Mouse (Mus musculus) retina, postnatal 7 days (tissue): ENCODE data around the gene Begain.

Experiments used
- DNase-seq: peaks from one replicate; pipeline ENCODE4 v3.0.0-alpha.2; 2012; ENCODE audit warnings: low read depth, low spot score

Begain gene

GRCm38 (mm10) chr12:109053020-109053806 is 14.8 kb downstream of the Begain start:
- DNase-seq: no peak

- DNase-seq: no peak
These were observed 18.1 kb downstream of the Begain start for GRCm38 (mm10) chr12:109049949-109050348.

- DNase-seq: no peak
These were observed 22.4 kb downstream of the Begain start for GRCm38 (mm10) chr12:109045581-109045980.

DNA sequence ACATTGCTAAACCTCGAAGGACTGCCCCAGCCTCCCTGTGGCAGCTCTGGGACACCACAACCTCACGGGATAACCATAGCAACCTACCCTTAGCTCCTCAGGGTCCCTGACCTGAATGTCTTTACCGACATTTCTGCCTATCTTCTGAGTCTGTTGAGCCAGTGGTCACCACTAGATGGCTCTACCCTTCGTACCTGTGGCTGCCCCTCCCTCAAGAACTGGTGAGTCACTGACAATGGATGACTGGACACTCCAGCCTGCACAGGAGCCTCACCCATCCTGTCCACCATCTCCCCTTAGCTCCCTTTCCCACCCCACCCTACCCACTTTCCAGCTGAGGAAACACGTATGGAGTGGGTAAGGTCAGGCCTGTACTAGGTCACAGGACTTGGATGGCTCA is 23.5 kb downstream of the Begain start:
- no peak for DNase-seq

DNA sequence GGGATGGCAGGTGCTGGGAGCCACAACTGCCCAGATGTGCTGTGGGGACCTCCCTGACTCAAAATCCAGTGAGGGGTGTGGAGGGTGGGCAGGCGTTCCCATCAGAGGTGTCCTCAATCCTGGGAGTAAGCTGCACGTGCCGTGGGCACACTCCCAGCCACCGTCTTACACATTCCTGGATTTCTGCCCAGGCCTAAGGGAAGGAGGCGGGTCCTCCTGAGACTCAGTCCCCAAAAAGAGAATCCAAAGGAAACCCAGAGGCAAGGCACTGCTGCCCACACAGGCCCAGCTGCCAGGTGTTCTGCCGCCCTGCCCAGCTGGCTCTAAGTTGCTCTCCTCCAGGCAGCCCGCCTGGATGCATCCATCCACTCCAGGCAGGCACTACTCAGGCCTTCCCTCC is 28.7 kb downstream of the Begain start:
- no peak for DNase-seq

- no peak for DNase-seq
These were observed 29.7 kb downstream of the Begain start for GRCm38 (mm10) chr12:109038179-109038819.

- DNase-seq: no peak
These were observed 31.0 kb downstream of the Begain start for GRCm38 (mm10) chr12:109037026-109037425.

DNA sequence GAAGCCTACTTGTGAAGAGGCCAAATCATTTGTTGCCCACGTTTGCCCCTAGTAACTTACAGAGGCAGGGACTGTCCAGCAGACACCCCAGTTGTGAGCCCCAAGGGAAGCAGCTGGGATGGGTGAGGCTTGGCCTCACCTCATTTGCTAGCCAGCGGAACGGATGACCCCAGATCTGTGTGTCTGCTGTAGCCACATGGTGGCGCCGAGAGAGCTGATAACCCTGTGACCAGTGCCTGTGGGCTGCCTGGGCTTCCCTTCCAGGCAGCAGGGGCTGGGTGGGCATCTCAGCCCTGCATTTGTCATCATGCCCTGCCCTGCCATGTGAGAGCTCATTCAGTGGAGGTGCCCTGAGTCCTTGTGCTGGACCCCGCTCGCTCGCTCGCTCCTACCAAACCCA is 44.2 kb downstream of the Begain start:
- DNase-seq: no peak

GRCm38 (mm10) chr12:109022966-109023365 is 45.1 kb downstream of the Begain start:
- DNase-seq: no peak

DNA sequence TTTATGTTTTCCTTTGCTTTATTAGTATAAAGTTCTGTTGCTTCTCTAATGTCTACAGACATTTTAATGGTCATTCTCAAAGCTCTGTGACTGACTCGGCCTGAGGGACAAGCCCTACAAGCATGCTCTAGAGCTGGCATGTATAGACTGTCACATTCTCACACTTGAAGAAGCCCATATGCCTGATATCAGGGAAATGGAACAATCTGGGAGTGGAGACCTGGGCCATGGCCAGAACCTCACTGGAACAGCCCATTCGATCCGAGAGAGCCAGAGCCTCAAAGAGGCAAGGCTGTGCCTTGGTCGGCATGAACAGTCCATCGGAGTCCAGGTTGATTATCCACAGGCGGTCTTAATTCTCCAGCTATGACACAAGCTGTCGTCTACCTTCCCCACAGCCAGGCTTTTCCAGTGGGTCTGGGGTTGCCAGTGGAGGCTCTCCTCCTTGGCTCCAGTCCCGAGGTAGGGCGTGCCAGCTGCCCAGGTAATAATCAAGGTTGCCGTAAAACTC is 45.8 kb downstream of the Begain start:
- DNase-seq: no peak

DNA sequence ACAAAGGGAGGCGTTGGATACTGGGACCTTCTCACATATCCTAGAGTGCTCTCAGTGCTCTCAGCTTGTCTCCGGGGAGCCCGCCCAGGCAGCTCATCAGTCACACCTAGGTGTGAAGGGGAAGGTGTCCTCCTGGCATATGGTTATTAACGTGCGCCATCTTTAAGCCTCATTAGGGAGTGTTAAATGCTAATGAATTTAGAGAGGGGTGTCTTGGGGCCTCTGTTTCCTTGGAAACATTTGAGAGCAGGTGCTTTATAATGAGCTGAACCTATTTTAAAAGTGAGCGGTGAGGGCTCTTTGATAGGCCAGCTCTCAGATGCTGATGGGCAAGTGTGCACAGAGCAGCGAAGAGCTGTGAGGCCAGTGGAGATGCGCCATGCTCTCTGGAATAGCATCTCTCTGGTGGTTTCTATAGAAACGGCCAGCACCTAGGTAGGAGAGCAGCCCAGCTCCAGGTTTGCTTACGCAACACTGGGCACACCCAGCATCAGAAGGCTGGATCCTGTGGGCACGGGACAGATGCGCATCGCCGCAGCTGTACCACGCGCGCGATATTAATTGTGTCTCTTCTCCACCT is 57.9 kb downstream of the Begain start:
- DNase-seq: no peak

- no peak for DNase-seq
These were observed 65.0 kb downstream of the Begain start for GRCm38 (mm10) chr12:109002978-109003377.

DNA sequence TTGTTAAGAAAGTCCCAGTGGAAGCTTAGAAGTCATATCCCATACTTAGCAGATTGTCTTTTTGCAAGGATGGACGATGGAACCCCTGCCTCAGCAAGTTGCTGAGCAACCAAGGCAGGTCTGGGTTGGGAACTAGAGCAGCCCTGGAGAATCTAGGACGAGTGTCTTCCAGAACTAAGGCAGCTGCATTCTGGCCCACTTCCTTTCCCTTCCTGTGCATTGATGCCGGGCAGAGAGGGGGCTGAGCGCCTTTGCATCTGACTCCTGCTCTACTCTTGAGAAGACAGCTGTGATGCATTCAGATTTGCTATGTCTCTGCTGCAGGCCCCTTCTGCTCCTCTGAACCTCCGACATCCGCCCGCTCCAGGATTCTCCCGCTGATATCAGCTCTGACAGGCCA is 70.8 kb downstream of the Begain start:
- no peak for DNase-seq

DNA sequence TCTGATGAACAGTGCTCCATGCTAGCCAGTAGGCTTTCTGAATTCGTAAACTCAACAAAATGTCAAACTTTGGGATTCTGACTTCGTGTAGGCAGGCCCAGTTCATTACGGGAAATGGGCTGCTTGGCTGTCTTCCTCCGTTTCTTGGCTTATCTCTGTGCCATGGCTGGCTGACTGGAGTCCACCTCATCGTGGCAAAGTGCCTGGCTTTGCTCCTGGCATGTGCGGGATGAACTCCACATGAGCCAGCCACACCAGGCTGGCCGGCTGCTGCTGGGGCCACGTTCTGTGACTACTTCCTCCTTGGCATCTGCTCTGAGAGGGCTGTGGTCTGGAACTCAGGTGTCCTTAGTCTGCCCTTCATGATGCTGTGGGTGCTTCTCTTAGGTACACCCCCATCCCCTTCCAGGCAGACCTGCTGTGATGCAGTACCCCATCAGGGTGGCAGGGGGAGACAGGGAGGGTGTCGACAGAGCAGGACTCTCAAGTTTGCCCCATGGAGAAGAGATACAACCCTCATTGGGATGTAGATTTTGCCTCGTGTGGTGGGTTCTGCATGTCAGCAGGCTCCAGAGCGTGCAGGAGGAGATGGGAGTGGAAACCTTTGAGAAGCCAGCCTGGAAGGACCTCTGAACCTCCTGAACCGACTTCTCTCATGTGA is 71.9 kb downstream of the Begain start:
- no peak for DNase-seq

- DNase-seq: peak; percentile 20
These were observed 73.5 kb downstream of the Begain start for GRCm38 (mm10) chr12:108994436-108995031.

DNA sequence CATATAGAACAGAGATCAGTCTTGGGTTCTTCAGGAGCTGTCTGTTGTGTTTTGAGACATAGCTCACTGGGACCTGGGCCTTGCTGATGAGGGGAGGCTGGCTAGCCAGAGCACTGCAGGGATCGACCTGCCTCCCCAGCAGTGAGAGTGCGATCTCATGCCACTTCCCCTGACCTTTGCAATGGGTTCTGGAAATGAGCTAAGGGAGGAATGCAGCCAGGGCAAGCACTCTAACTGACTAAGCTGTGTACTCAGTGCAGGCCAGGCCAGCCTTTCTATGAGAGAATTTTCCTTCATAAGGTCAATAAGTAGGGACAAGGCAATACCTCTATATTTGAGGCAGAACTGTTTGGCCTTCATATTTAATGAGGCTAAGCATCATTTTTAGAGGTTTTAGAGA is 75.0 kb downstream of the Begain start:
- DNase-seq: no peak

DNA sequence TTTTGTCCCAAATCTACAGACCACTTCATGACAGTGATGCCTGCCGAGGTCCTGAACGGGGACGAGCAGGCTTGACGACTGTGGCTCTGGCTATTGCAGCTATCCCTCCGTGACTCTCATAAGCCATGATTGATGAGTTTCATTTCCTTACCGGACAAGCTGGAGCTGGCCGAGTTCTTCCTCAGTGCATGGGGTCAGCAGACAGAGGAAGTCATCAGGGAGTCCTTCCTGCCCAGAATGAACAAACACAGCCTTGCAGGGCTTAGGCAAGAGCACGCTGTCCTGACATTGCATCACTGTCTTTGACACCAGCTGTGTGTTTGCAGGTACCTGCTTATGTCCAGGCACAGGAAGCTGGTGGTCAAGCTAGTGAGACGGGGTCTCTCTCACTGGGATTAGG is 77.6 kb downstream of the Begain start:
- DNase-seq: no peak

DNA sequence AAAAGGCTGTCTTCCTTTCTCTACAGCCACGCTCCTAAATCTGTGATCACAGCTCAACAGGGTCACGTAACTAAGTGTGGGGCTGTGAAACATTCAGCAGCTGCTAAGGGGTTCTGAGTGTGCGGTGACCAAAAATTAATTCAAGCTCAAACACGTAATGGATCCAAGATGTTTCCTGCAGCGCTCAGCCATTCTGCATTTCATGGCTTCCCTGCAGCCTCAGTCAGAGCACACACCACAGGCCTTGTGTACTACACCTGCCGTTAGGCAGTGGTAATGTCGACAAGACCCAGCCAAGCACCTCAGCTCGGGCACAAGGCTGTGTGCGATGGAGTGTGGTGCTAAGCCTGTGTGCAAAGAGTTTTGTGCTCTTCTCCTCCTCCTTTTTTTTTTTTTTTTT is 80.6 kb downstream of the Begain start:
- DNase-seq: no peak

DNA sequence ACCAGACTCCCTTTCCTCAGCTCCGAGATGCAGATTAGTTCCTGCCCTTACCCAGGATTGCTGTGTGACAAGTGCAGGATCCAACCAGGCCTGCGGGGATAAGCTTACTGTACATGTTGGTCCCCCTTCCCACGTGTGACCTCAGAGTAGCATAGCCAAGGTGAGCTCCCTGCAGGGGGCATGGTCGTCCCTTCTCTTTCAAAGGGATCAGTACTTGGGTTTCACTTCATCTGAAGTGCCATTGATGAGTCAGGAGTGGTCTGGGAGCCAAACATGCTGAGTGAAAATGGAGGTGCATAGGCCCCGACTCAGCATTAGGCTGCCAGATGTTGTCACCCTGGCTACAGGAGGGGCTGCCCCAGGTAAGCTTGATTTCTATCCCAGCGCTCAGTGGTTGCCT is 83.0 kb downstream of the Begain start:
- DNase-seq: no peak

DNA sequence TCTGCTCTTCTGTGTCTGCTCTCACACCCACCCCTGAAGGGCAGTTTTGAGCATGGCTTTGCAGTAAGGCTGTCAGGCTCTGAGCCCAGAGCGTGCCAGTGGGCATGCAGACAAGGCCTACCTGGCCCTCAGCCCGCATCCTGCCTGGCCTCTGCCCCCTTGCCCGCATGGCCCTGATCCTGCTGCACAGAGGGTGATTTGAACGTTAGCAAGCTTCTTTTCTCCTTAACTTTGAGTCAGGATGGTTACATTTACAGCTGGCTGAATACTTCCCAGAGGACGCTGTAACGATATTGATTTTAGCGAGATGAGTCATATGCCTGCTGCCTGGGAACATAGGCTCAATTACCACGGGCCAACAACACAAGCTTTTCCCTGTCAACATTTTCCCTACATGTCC is 83.5 kb downstream of the Begain start:
- no peak for DNase-seq

DNA sequence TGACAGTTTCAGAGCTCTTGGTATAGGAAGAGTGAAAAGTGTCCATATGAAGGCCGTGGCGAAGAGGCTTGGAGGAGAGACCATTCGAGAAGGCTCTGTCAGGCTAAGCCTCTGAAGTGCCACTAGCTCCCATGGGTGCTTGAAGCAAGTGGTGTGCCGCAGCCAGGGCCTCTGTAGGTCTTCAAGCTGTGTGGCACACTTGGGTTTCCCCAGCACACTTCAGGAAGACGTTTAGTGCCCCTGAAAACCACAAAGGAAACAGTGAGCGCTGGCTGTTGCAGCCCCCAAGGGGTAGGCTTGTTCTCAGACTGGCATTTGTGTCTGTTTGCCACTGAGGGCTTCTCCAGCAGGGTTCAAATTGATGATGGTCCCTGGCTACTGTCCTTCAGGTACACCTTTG is 84.5 kb downstream of the Begain start:
- DNase-seq: no peak

GRCm38 (mm10) chr12:108982684-108982960 is 85.4 kb downstream of the Begain start:
- DNase-seq: no peak
